Mouse (Mus musculus): ENCODE measurements around the gene Igf2bp1. TPM values are rescaled to one million over a fixed set of nuclear protein-coding genes. Genes with fewer than 3 reads are reported as not detected.

Gene Igf2bp1
- polyA plus RNA-seq, 1 experiment from 2014 or later = 165 TPM

Small RNA genes lying within 50 kb of the gene (microRNA-seq; reads per million reads assigned to microRNA genes)
- 3.5 reads per million, percentile 4 among the genes with 10 or more reads in this experiment for gene Mir3063

Other genes with a start within 250 kb of the Igf2bp1 start
- not detected in 2 replicates for gene Phospho1, start 181.4 kb downstream of the Igf2bp1 start, polyA plus RNA-seq (2016; fragmentation: Nextera tagmentation; extraction: Ambion mirVana)
- gene Gngt2, start 168.7 kb downstream of the Igf2bp1 start, polyA plus RNA-seq (2016; fragmentation: Nextera tagmentation; extraction: Ambion mirVana) = 8.9 and 9.3 TPM in 2 replicates
- gene Abi3, start 163.5 kb downstream of the Igf2bp1 start, polyA plus RNA-seq (2016; fragmentation: Nextera tagmentation; extraction: Ambion mirVana) = 4.0 and 4.4 TPM in 2 replicates
- 0.10 TPM in 1 of 2 replicates, not detected in the other for gene B4galnt2, start 91.0 kb downstream of the Igf2bp1 start, polyA plus RNA-seq (2016; fragmentation: Nextera tagmentation; extraction: Ambion mirVana)
- gene Gip, start 18.6 kb upstream of the Igf2bp1 start, polyA plus RNA-seq (2016; fragmentation: Nextera tagmentation; extraction: Ambion mirVana) = not detected in 2 replicates
- gene Snf8, start 28.9 kb upstream of the Igf2bp1 start, polyA plus RNA-seq (2016; fragmentation: Nextera tagmentation; extraction: Ambion mirVana) = 108 TPM in 2 replicates
- 37.5 and 38.3 TPM in 2 replicates for gene Ube2z, start 59.4 kb upstream of the Igf2bp1 start, polyA plus RNA-seq (2016; fragmentation: Nextera tagmentation; extraction: Ambion mirVana)
- 569 and 674 TPM in 2 replicates for gene Atp5g1, start 69.7 kb upstream of the Igf2bp1 start, polyA plus RNA-seq (2016; fragmentation: Nextera tagmentation; extraction: Ambion mirVana)
- gene Calcoco2, start 106.0 kb upstream of the Igf2bp1 start, polyA plus RNA-seq (2016; fragmentation: Nextera tagmentation; extraction: Ambion mirVana) = not detected in 2 replicates
- not detected in 2 replicates for gene Ttll6, start 127.8 kb upstream of the Igf2bp1 start, polyA plus RNA-seq (2016; fragmentation: Nextera tagmentation; extraction: Ambion mirVana)
- gene Hoxb13, start 188.4 kb upstream of the Igf2bp1 start, polyA plus RNA-seq (2016; fragmentation: Nextera tagmentation; extraction: Ambion mirVana) = not detected in 2 replicates

Measured in limb, embryonic 10.5 days (tissue).